Comparison of ENCODE assay signal across 7 mouse cellular contexts in the genomic region with DNA sequence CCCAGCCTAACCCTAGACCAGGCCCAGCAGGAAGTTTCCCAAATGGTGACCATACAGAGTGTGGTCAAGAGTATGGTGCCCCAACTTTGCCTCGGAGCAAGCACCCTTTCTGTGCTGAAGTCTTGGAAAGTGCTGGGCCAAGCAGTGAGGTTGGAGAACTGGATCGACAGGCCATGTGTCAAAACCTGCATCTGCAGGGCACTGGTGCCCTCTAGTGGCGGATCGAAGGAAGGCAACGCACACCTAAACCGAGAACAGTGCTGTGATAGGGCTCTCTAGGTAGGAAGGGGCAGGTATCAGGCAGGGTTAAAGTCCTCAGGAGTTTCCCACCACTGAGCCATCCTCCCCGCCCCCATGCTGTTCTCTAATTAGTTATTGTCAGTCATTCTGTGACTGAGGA. TPM values are rescaled to one million over a fixed set of nuclear protein-coding genes. Genes with fewer than 3 reads are reported as not detected.
A peak's percentile ranks its signal among the peaks of the same experiment; 100 is the strongest.
DNase-seq lines count a peak whose midpoint lies in the region; ATAC-seq lines count a peak whose summit lies in the region.

No protein-coding gene starts in this region.

- ATAC-seq in intestine, embryonic 15.5 days, result peak; percentile 65
- ATAC-seq in midbrain, embryonic 15.5 days (replicated peaks), result peak; percentile 47

- no peak overlapping the region for H3K4me3 ChIP-seq in intestine, embryonic 15.5 days (replicated peaks)
- H3K4me3 ChIP-seq in midbrain, embryonic 15.5 days, result no peak overlapping the region

- no peaks in the 10 kb centered on the region for H3K9me3 ChIP-seq in intestine, embryonic 15.5 days
- H3K9me3 ChIP-seq in midbrain, embryonic 15.5 days, result no peaks in the 10 kb centered on the region

- peak; percentile 88 for DNase-seq in ZHBTc4 (ENCODE audit: low read depth, low spot score)
- DNase-seq in cerebellum, postnatal 10 days, result peak; percentile 91 to 93
- DNase-seq in frontal cortex, postnatal 25 days (ENCODE audit: low spot score in 2 of 2), result peak; percentile 62 to 71
- peak; percentile 66 to 71 for DNase-seq in left cerebral cortex, postnatal 36 days (ENCODE audit: low spot score in 2 of 2)
- peak; percentile 32 to 70 for DNase-seq in spleen, adult 18-20 months

- H3K4me1 ChIP-seq in intestine, embryonic 15.5 days (replicated peaks), result no peaks in the 10 kb centered on the region
- H3K4me1 ChIP-seq in midbrain, embryonic 15.5 days, result peaks cover 19% of the 10 kb centered on the region

- intact Hi-C loops in left cerebral cortex, postnatal 36 days (cut with DNase I), result loop anchor here (2.0 to 5.0 kb wide), 3 partner anchors 419 to 559 kb away; no protein-coding TSS in a partner anchor

- no peaks in the 10 kb centered on the region for H3K27me3 ChIP-seq in intestine, embryonic 15.5 days (replicated peaks)
- H3K27me3 ChIP-seq in midbrain, embryonic 15.5 days (replicated peaks), result peaks cover 7% of the 10 kb centered on the region; the same call in 1 of the 2 replicates

- H3K36me3 ChIP-seq in intestine, embryonic 15.5 days, result no peaks in the 10 kb centered on the region
- H3K36me3 ChIP-seq in midbrain, embryonic 15.5 days (replicated peaks), result no peaks in the 10 kb centered on the region

- no peak overlapping the region for H3K9ac ChIP-seq in intestine, embryonic 15.5 days
- H3K9ac ChIP-seq in midbrain, embryonic 15.5 days, result no peak overlapping the region

- H3K4me2 ChIP-seq in intestine, embryonic 15.5 days (replicated peaks), result no peak overlapping the region
- no peak overlapping the region for H3K4me2 ChIP-seq in midbrain, embryonic 15.5 days

- WGBS in intestine, embryonic 15.5 days, result under 1% methylated on average over 7 of the region's 7 CpGs
- 2% methylated on average over 7 of the region's 7 CpGs for WGBS in midbrain, embryonic 15.5 days

- no peak overlapping the region for H3K27ac ChIP-seq in intestine, embryonic 15.5 days
- no peak overlapping the region for H3K27ac ChIP-seq in midbrain, embryonic 15.5 days

RNA-seq across cellular contexts. Expression of a gene that starts 37.9 kb away (rescaled TPM):
- polyA plus RNA-seq in intestine, embryonic 15.5 days (2015; fragmentation: Nextera tagmentation; extraction: Ambion mirVana), result 65.4 and 71.3 TPM in 2 replicates
- total RNA-seq in left cerebral cortex, postnatal 36 days (2021), result 10 to 100 TPM; 11.8 to 12.0 TPM
- 27.5 and 27.7 TPM in 2 replicates for polyA plus RNA-seq in midbrain, embryonic 15.5 days (2015; fragmentation: Nextera tagmentation; extraction: Ambion mirVana)
